Mouse (Mus musculus) kidney, adult 2 months (tissue): ENCODE measurements around the gene Cfhr1.

Experiments
- CTCF ChIP-seq: fragments of 200-500 bp; conservative IDR thresholded peaks from 2 replicates; pipeline ENCODE4 v1.5.1; 2011; ENCODE audit warnings: low read depth, mild to moderate bottlenecking, control low read depth, low read length, moderate library complexity, mixed read lengths; ENCODE audit not compliant: insufficient read depth, insufficient read length
- POLR2A ChIP-seq: fragments of 200-500 bp; IDR thresholded peaks from one replicate; pipeline ENCODE4 v1.6.1; 2011; ENCODE audit warnings: low read depth, low read length, control low read depth

GRCm38 (mm10) chr1:139499751-139500150, 60.3 kb downstream of the Cfhr1 start:
- TF ChIP-seq CTCF (no peak), POLR2A (no peak)
